Mouse (Mus musculus): ENCODE measurements around the gene Hist2h2be.

DNA sequence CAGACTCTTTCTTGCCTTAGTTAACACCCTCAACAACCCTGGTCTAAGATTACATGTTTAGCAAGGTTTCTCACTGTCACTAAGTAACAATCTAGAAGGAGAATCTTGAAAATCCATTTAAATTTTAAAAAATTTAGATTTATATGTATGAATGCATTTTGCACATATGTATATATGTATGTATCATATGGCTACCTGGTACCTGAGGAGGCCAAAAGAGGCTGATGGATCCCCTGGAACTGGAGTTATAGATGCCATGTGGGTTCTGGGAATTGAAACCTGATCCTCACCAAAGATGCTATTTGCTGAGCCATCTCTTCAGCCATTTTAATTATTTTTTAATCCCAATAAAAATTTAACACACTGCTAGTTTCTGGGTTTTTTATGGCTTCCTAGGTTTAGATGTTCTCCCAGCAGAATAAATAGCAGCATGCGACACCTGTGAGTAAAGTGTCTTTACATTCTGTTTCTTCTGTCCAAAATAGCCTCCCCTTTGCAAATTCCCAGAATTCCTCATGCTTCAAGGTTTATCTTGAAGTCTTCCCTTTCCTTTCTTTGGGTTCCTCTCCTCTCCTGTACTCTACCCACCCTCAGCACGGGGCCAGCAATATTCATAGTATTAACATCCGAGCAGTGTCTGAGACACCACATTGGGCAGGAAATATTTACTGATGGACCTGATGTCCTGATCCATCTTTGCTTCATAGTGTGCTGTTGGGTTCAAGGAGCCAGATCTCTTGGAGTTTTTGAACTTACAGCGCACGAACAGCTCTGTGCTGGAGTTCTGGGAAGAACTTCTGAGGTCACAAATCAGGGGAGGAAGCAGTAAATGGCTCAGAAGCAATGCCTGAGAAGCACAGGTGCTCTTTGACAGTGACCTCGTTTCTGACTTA lies 27.5 kb downstream of the Hist2h2be start:
- TF ChIP-seq CTCF (IDR thresholded peaks at IDR 0.05): no peak
- TF ChIP-seq EP300 (IDR thresholded peaks at IDR 0.05): no peak
